Mouse (Mus musculus): Measurements from ENCODE around the gene Tysnd1.

DNA sequence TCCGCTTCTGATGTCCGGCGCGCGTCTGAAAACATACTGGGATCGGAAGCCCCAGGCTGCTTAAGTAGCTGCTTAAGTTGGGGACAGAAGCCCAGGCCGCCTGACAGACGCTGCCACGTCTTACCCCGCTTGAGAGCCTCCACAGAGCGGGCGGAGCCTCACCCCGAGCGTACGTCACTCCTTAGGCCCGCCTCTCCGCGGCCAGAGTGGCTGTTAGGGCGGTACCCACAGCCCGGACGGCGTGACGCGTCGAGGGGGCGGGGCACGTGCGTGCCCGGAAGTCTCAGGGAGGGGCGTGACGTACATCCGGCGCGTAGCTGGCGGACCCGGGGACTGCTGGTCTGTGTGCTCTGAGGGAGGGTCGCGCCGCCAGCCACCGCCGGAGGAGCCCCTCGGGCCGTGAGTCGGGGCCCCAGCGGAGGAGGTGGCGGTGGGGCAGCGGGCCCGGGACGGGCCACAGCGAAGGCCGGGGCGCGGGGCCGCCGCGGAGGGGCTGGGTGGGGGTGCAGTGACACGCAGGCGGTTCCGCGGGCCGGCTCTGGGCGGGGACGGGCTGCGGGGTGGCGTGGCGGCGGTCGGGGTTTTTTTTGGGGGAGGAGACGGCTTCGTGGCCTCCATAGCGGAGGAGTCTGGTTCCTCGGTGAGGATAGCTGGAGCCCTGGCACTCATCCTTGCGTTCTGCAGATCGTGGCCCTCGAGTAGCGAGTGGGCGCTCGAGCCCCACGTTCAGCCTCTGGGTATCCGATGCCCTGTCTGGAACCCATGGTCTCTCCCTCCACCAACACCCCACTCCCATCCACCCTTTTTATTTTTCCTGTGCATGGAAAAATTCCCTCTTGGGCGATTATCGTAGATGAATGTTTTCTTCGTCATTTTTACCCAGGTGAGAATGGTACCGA, 15.1 kb upstream of the Tysnd1 start, which contains the start of gene Sar1a:
- no peak for TF ChIP-seq CTCF (IDR thresholded peaks at IDR 0.05; ENCODE audit: low read depth)
- no peak for TF ChIP-seq EP300 (IDR thresholded peaks at IDR 0.05; ENCODE audit: low read depth)

Measured in liver, embryonic 14.5 days (tissue).